Mouse (Mus musculus): ENCODE measurements around the gene Vpreb3. TPM values are rescaled to one million over a fixed set of nuclear protein-coding genes. Genes with fewer than 3 reads are reported as not detected.

Vpreb3 gene
- polyA plus RNA-seq, 1 experiment from 2014 or later, result 0.35 TPM

DNA sequence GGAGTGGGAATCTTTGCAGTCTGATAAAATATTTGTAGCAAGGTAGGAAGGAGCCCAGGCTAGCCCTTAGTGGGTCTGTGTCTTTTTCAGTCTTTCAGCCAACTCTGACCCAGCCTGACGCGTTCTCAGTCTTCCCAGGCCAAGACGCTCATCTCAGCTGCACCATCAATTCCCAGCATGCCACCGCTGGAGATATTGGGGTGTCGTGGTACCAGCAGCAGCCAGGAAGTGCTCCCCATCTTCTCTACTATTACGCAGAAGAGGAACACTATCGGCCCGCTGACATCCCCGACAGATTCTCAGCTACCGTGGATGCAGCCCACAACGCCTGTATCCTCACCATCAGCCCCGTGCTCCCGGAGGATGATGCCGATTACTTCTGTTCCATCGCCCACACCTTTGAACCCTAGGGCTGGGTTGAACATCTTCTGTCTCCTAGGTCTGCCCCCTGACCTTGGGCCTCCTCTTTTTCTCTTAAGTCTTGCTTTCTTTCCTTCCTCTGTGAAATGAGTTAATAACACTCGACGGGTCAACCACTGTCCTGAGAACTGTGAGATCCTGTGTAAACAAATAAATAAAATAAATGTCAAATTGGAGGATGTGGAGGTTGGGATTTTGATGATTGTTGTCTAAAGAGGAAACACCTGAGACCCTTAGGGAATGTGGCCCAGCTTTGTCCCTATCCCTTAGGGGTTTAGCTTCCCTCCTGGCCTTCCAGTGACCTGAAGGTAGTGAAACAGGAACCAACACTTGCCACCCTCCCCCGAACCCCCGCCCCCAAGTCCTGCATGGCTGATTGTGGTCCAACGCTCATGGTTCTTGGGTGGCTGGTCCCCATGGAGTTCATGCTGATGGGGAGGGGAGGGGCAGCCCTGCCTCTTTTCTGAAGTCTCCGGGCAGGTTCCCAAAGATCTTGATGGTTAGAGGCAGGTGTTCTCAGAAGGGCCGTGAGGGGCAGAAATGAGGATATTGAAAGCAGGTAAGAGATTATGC, 6.5 kb downstream of the Vpreb3 start:
- Histone ChIP-seq H3K9ac (ENCODE audit: low read depth, low read length) (no peak overlapping the region), H3K27me3 (replicated peaks; ENCODE audit: control insufficient read depth, insufficient read depth, low read length) (no peaks in the 10 kb centered on the region), H3K4me3 (ENCODE audit: low read length) (no peak overlapping the region), H3K36me3 (ENCODE audit: control insufficient read depth, insufficient read depth, low read length) (no peaks in the 10 kb centered on the region), H3K27ac (ENCODE audit: low read depth, low read length) (no peak overlapping the region), H3K4me2 (ENCODE audit: low read length) (no peak overlapping the region), H3K4me1 (ENCODE audit: control insufficient read depth, insufficient read depth, low read depth, low read length) (peaks cover 11% of the 10 kb centered on the region), H3K9me3 (ENCODE audit: control insufficient read depth, low read length) (no peaks in the 10 kb centered on the region)
- no peak for ATAC-seq
- WGBS, result 83% methylated on average over 22 of the region's 22 CpGs

DNA sequence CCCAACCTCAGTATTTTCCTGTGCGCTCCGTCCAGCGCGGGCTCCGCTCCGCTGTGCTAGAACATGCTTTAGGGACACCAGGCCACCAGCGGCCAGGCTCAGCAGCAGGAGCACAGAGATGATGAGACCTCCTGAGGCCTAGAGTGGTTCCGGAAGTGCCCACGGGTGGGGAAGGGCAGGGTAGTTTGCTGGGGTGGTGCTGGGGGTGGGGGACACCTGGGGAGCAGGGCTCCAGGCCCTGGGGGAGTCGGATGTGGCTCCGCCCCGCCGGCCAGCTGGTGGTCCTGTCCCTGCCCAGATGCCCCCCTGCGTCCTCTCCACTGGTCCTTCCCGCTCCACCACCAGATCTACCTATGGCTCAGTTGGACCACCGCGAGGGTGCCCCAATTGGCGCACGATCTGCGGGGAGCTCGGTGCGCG, 7.9 kb downstream of the Vpreb3 start:
- H3K4me1 ChIP-seq (ENCODE audit: control insufficient read depth, insufficient read depth, low read depth, low read length), result peaks cover 11% of the 10 kb centered on the region
- H3K9me3 ChIP-seq (ENCODE audit: control insufficient read depth, low read length), result no peaks in the 10 kb centered on the region
- H3K27ac ChIP-seq (ENCODE audit: low read depth, low read length), result no peak overlapping the region
- no peaks in the 10 kb centered on the region for H3K27me3 ChIP-seq (replicated peaks; ENCODE audit: control insufficient read depth, insufficient read depth, low read length)
- ATAC-seq, result peak; percentile 70
- 3% methylated on average over 23 of the region's 23 CpGs for WGBS
- peak overlapping the region; percentile 44 for H3K4me3 ChIP-seq (ENCODE audit: low read length)
- no peaks in the 10 kb centered on the region for H3K36me3 ChIP-seq (ENCODE audit: control insufficient read depth, insufficient read depth, low read length)
- H3K9ac ChIP-seq (ENCODE audit: low read depth, low read length), result peak overlapping the region; percentile 59
- H3K4me2 ChIP-seq (ENCODE audit: low read length), result peak overlapping the region; percentile 86

DNA sequence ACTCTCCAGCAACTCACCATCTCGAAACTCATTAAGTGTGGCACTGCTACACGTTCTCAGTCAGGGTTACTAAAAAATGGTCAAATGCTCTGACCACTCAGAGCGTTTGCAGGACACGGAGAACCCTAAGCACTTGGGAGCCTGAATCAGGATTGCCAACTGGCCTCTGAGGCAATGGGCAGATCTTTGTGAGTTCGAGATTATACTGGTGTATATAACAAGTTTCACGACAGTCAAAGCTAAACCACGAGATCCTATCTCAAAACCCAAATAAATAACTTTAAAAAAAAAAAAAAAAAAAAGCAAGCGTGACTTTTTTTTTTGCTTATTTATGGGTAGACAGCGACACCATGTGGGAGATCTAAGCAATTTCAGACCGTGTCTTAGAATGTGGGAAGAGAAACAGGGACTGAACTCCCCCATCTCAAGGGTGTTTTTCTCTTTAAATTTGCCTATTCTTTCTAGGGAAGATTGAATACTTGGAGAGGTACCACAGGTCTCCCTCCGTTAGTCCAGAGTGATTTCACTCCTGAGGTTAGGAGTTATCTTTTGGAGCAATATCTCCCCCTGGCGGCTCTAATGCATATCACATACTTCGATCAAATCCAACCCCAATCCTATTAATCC, 8.7 kb downstream of the Vpreb3 start:
- H3K9ac ChIP-seq (ENCODE audit: low read depth, low read length), result peak overlapping the region; percentile 59
- peak overlapping the region; percentile 86 for H3K4me2 ChIP-seq (ENCODE audit: low read length)
- H3K4me1 ChIP-seq (ENCODE audit: control insufficient read depth, insufficient read depth, low read depth, low read length), result peaks cover 11% of the 10 kb centered on the region
- WGBS, result 2% methylated on average over 13 of the region's 13 CpGs
- H3K9me3 ChIP-seq (ENCODE audit: control insufficient read depth, low read length), result no peaks in the 10 kb centered on the region
- peak; percentile 32; the same call in 1 of the 2 replicates for ATAC-seq
- H3K4me3 ChIP-seq (ENCODE audit: low read length), result peak overlapping the region; percentile 44
- H3K36me3 ChIP-seq (ENCODE audit: control insufficient read depth, insufficient read depth, low read length), result no peaks in the 10 kb centered on the region
- no peak overlapping the region for H3K27ac ChIP-seq (ENCODE audit: low read depth, low read length)
- H3K27me3 ChIP-seq (replicated peaks; ENCODE audit: control insufficient read depth, insufficient read depth, low read length), result no peaks in the 10 kb centered on the region

DNA sequence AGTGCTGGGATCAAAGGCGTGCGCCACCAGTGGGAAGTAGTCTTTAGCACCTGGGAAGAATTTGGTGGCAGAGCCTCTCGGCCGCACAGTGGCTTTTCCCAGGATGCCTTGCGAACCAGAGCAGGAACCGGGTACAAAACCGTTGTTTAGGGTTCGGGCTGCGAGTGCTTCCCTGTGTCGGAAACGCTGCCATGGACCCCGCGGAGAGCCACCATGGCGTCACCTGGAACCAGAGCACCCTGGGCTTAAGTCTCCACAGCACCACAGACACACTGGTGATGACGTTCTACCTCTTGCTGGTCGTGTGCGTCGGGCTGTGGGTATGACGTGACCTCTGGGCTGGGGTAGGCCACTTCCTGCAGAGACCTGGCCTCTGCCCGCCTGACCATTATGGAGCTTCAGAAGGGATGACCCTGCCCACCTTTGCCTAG, 11.5 kb downstream of the Vpreb3 start, which contains the start of gene Gm5134:
Gm5134 (plus strand) TSS at position 134 of the 431 bp plus-strand sequence.
- Histone ChIP-seq H3K4me1 (ENCODE audit: control insufficient read depth, insufficient read depth, low read depth, low read length) (peaks cover 11% of the 10 kb centered on the region), H3K27me3 (replicated peaks; ENCODE audit: control insufficient read depth, insufficient read depth, low read length) (no peaks in the 10 kb centered on the region), H3K4me3 (ENCODE audit: low read length) (peak within 1 kb of the TSS; percentile 11; the same call in 1 of the 2 replicates), H3K27ac (ENCODE audit: low read depth, low read length) (no peak within 1 kb of the TSS), H3K9ac (ENCODE audit: low read depth, low read length) (peak within 1 kb of the TSS; percentile 44; the same call in 1 of the 2 replicates), H3K36me3 (ENCODE audit: control insufficient read depth, insufficient read depth, low read length) (no peaks in the 10 kb centered on the region), H3K9me3 (ENCODE audit: control insufficient read depth, low read length) (no peaks in the 10 kb centered on the region), H3K4me2 (ENCODE audit: low read length) (peak within 1 kb of the TSS; percentile 41)
- WGBS, result 34% methylated on average over 20 of the region's 20 CpGs
- ATAC-seq, result no peak

DNA sequence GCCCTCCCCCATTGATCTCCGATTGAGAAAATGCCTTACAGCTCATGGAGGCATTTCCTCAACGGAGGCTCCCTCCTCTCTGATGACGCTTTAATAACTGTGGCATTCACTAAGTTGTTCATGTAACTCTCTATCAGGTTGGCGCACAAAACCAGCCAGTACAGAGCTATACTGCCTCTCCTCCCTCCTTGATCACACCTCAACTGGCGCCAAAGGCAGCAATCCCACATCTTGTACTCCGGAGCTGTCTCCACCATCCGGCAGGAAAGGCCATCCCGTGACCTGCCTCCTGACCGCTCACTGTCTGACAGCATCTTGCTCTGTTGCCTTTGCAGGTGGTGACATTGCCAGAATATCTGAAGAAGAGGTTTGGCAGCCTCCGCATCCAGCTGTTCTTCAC, 31.0 kb downstream of the Vpreb3 start:
- ATAC-seq, result no peak

DNA sequence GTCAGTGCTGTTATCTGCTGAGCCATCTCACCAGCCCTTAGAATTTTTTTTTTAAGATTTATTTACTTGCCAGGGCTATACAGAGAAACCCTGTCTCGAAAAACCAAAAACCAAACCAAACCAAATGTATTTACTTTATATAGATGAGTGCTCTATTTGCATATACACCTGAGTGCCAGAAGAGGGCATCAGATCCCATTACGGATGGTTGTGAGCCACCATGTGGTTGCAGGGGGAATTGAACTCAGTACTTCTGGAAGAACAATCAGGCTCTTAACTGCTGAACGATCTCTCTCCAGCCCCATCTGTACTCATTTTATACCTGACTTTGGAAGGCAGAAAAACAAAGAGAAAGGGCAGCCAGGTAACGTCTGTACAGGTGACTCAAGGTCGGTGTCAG, 32.4 kb downstream of the Vpreb3 start:
- 79% methylated on average over 5 of the region's 5 CpGs for WGBS
- H3K4me2 ChIP-seq (ENCODE audit: low read length), result no peak overlapping the region
- H3K4me3 ChIP-seq (ENCODE audit: low read length), result no peak overlapping the region
- H3K9me3 ChIP-seq (ENCODE audit: control insufficient read depth, low read length), result peaks cover 3% of the 10 kb centered on the region; the same call in 1 of the 2 replicates
- H3K27ac ChIP-seq (ENCODE audit: low read depth, low read length), result no peak overlapping the region
- no peaks in the 10 kb centered on the region for H3K4me1 ChIP-seq (ENCODE audit: control insufficient read depth, insufficient read depth, low read depth, low read length)
- no peak for ATAC-seq
- H3K27me3 ChIP-seq (replicated peaks; ENCODE audit: control insufficient read depth, insufficient read depth, low read length), result no peaks in the 10 kb centered on the region
- no peak overlapping the region for H3K9ac ChIP-seq (ENCODE audit: low read depth, low read length)
- H3K36me3 ChIP-seq (ENCODE audit: control insufficient read depth, insufficient read depth, low read length), result no peaks in the 10 kb centered on the region

More for the DNA sequence above, 31.0 kb downstream of the Vpreb3 start:
- H3K36me3 ChIP-seq (ENCODE audit: control insufficient read depth, insufficient read depth, low read length), result no peaks in the 10 kb centered on the region
- no peak overlapping the region for H3K4me3 ChIP-seq (ENCODE audit: low read length)
- H3K9ac ChIP-seq (ENCODE audit: low read depth, low read length), result no peak overlapping the region
- H3K27ac ChIP-seq (ENCODE audit: low read depth, low read length), result no peak overlapping the region
- WGBS, result 87% methylated on average over 10 of the region's 10 CpGs
- no peak overlapping the region for H3K4me2 ChIP-seq (ENCODE audit: low read length)
- H3K9me3 ChIP-seq (ENCODE audit: control insufficient read depth, low read length), result peaks cover 3% of the 10 kb centered on the region; the same call in 1 of the 2 replicates
- no peaks in the 10 kb centered on the region for H3K4me1 ChIP-seq (ENCODE audit: control insufficient read depth, insufficient read depth, low read depth, low read length)
- H3K27me3 ChIP-seq (replicated peaks; ENCODE audit: control insufficient read depth, insufficient read depth, low read length), result no peaks in the 10 kb centered on the region

DNA sequence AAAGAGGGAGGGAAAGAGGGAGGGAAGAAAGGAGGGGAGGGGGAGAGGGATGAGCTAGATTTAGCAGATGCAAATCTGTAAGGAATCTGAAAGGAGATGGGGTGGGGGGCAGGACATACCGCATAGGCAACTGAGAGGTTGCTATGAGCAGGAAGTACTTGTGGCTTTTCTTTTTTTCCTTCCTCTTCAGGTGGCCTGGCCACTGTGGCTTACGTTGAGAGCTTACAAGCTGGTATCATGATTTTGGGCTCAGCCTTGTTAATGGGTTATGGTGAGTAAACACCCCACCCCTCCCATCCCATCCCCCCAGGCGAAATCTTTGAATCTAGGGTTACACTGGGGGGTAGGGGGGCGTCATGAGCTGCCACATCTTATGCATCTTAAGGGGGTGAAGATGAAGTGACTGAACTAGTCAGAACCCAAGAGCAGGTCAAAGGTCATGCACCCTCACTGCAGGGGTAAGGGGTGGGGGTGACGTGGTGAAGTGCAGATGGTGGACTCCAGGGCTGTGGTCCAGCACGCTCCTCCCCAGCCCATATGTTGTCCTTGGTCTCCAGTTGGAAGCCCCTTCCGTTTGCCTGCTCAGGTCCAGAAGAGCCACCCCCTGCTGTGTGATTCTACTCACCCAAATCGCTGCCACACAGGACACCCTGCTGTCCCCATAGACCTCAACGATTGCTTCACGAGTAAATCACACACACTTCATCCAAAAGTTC, 35.4 kb downstream of the Vpreb3 start:
- WGBS, result 38% methylated on average over 10 of the region's 10 CpGs
- Histone ChIP-seq H3K27me3 (replicated peaks; ENCODE audit: control insufficient read depth, insufficient read depth, low read length) (no peaks in the 10 kb centered on the region), H3K9me3 (ENCODE audit: control insufficient read depth, low read length) (no peaks in the 10 kb centered on the region), H3K27ac (ENCODE audit: low read depth, low read length) (no peak overlapping the region), H3K4me3 (ENCODE audit: low read length) (no peak overlapping the region), H3K36me3 (ENCODE audit: control insufficient read depth, insufficient read depth, low read length) (no peaks in the 10 kb centered on the region), H3K4me1 (ENCODE audit: control insufficient read depth, insufficient read depth, low read depth, low read length) (no peaks in the 10 kb centered on the region), H3K9ac (ENCODE audit: low read depth, low read length) (no peak overlapping the region), H3K4me2 (ENCODE audit: low read length) (no peak overlapping the region)
- ATAC-seq, result no peak

DNA sequence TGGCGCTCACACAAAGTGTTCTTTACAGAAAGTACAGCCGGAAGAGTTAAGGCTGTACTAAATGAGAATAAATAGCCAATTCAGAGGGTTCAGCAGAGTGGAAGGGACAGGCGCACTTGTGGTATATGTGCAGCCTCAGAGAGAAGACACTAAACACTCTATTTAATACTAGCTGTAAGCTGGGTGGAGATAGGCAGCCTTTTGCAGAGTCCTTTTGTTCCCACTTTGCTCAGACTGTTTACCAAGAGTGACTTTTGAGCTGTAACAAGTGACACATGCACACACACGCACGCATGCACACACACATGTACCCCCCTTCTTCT, 35.9 kb downstream of the Vpreb3 start:
- ATAC-seq, result no peak

More for the DNA sequence above, 35.9 kb downstream of the Vpreb3 start:
- Histone ChIP-seq H3K27ac (ENCODE audit: low read depth, low read length) (no peak overlapping the region), H3K27me3 (replicated peaks; ENCODE audit: control insufficient read depth, insufficient read depth, low read length) (no peaks in the 10 kb centered on the region), H3K9ac (ENCODE audit: low read depth, low read length) (no peak overlapping the region), H3K4me2 (ENCODE audit: low read length) (no peak overlapping the region), H3K4me3 (ENCODE audit: low read length) (no peak overlapping the region), H3K36me3 (ENCODE audit: control insufficient read depth, insufficient read depth, low read length) (no peaks in the 10 kb centered on the region), H3K4me1 (ENCODE audit: control insufficient read depth, insufficient read depth, low read depth, low read length) (no peaks in the 10 kb centered on the region), H3K9me3 (ENCODE audit: control insufficient read depth, low read length) (no peaks in the 10 kb centered on the region)
- 60% methylated on average over 5 of the region's 5 CpGs for WGBS
